Mouse (Mus musculus) embryonic fibroblast, embryonic 13.5 days (primary cell): ENCODE measurements at regions not wholly inside any gene's neighbourhood (a gene's known extent, or its start where the extent isn't known, plus 50 kb on each side); places are given as distances from the start of the nearest gene placed in this dataset.
"Not testable (repeated sequence)": the region's sequence is repeated elsewhere in the genome, so short reads cannot be mapped to it uniquely, and the experiment has no call there.

Source experiments
- H3K27ac ChIP-seq: 2 replicates; pipeline ENCODE4 v1.5.1; 2012; ENCODE audit warnings: low read length, control low read depth, inconsistent platforms; ENCODE audit not compliant: insufficient read depth
- H3K4me1 ChIP-seq: 2 replicates; pipeline ENCODE4 v1.6.1; 2011; ENCODE audit warnings: low read length; ENCODE audit not compliant: control insufficient read depth, insufficient read depth
- H3K4me3 ChIP-seq: 2 replicates; pipeline ENCODE4 v1.5.1; 2011; ENCODE audit warnings: mild to moderate bottlenecking, control low read depth, low read length; ENCODE audit not compliant: insufficient read depth
- CTCF ChIP-seq: IDR thresholded peaks from 2 replicates; pipeline ENCODE4 v1.5.1; 2011; ENCODE audit warnings: mild to moderate bottlenecking, control low read depth, low read length, moderate library complexity, borderline replicate concordance; ENCODE audit not compliant: insufficient read depth
- POLR2A ChIP-seq: IDR thresholded peaks from 2 replicates; pipeline ENCODE4 v1.6.1; 2011; ENCODE audit warnings: low read depth, mild to moderate bottlenecking, control low read depth, low read length, moderate library complexity

GRCm38 (mm10) chr1:64415906-64416305 is 116.5 kb upstream of the Creb1 start:
- TF ChIP-seq POLR2A, result no peak
- no peak for TF ChIP-seq CTCF
- H3K27ac ChIP-seq, result no peak overlapping the region
- H3K4me3 ChIP-seq, result no peak overlapping the region
- no peaks in the 10 kb centered on the region; the same call in 1 of the 2 replicates for H3K4me1 ChIP-seq

- no peak overlapping the region for H3K4me3 ChIP-seq
- no peak for TF ChIP-seq POLR2A
- no peak for TF ChIP-seq CTCF
- no peak overlapping the region for H3K27ac ChIP-seq
- H3K4me1 ChIP-seq, result no peaks in the 10 kb centered on the region
Observed at GRCm38 (mm10) chr1:64413181-64413560, 119.3 kb upstream of the Creb1 start.

GRCm38 (mm10) chr1:64412481-64413180 is 119.8 kb upstream of the Creb1 start:
- Histone ChIP-seq H3K4me3 (no peak overlapping the region), H3K27ac (no peak overlapping the region), H3K4me1 (no peaks in the 10 kb centered on the region)
- TF ChIP-seq POLR2A (no peak), CTCF (no peak)

GRCm38 (mm10) chr1:64411851-64412480 is 120.5 kb upstream of the Creb1 start:
- no peaks in the 10 kb centered on the region for H3K4me1 ChIP-seq

GRCm38 (mm10) chr1:64408807-64409582 is 123.5 kb upstream of the Creb1 start:
- Histone ChIP-seq H3K4me3 (no peak overlapping the region), H3K27ac (no peak overlapping the region), H3K4me1 (no peaks in the 10 kb centered on the region)
- TF ChIP-seq CTCF (no peak), POLR2A (no peak)

More at GRCm38 (mm10) chr1:64411851-64412480, 120.5 kb upstream of the Creb1 start:
- no peak for TF ChIP-seq CTCF
- TF ChIP-seq POLR2A, result no peak
- Histone ChIP-seq H3K27ac (no peak overlapping the region), H3K4me3 (no peak overlapping the region)

GRCm38 (mm10) chr1:64391525-64391924 is 140.9 kb upstream of the Creb1 start:
- H3K27ac ChIP-seq, result no peak overlapping the region
- H3K4me3 ChIP-seq, result no peak overlapping the region
- H3K4me1 ChIP-seq, result no peaks in the 10 kb centered on the region
- no peak for TF ChIP-seq POLR2A
- TF ChIP-seq CTCF, result no peak

- no peak overlapping the region for H3K4me3 ChIP-seq
- H3K27ac ChIP-seq, result no peak overlapping the region
- H3K4me1 ChIP-seq, result no peaks in the 10 kb centered on the region
- TF ChIP-seq CTCF, result no peak
- no peak for TF ChIP-seq POLR2A
Observed at GRCm38 (mm10) chr1:64381264-64381663, 151.2 kb upstream of the Creb1 start.

GRCm38 (mm10) chr1:64376426-64376825 is 156.0 kb upstream of the Creb1 start:
- H3K4me3 ChIP-seq, H3K4me1 ChIP-seq, H3K27ac ChIP-seq: not testable (repeated sequence)

- Histone ChIP-seq H3K4me1 (no peaks in the 10 kb centered on the region), H3K27ac (no peak overlapping the region), H3K4me3 (no peak overlapping the region)
- TF ChIP-seq CTCF (no peak), POLR2A (no peak)
Observed at GRCm38 (mm10) chr1:64374286-64375071, 158.0 kb upstream of the Creb1 start.
